Mouse (Mus musculus): ENCODE results near the gene Smg1. TPM values are rescaled to one million over a fixed set of nuclear protein-coding genes. Genes with fewer than 3 reads are reported as not detected.
A peak's percentile ranks its signal among the peaks of the same experiment; 100 is the strongest.

Smg1 gene
- total RNA-seq (2014; rRNA removed) (44.1 and 62.9 TPM in 2 replicates), polyA plus RNA-seq (2015; fragmentation: Nextera tagmentation; extraction: Ambion mirVana) (11.4 and 16.0 TPM in 2 replicates)

- H3K4me1 ChIP-seq (ENCODE audit: insufficient read depth, low read length), result peaks cover 7% of the 10 kb centered on the region; the same call in 1 of the 2 replicates
- peak; percentile 97 for DNase-seq (ENCODE audit: low spot score)
- H3K4me2 ChIP-seq (ENCODE audit: low read depth, low read length, poor library complexity, severe bottlenecking), result peak within 1 kb of the TSS; percentile 60
- peak within 1 kb of the TSS; percentile 96 for H3K9ac ChIP-seq (replicated peaks; ENCODE audit: low read length, poor library complexity, severe bottlenecking)
- 0 out of 2 replicates have a peak, but pooled peaks have one; percentile 8 for TF ChIP-seq CTCF (IDR thresholded peaks at IDR 0.05)
- no peaks in the 10 kb centered on the region for H3K9me3 ChIP-seq (ENCODE audit: low read length)
- WGBS, result 1% methylated on average over 73 of the region's 79 CpGs
- peak; percentile 93 for ATAC-seq (ENCODE audit: low FRiP score)
- no peaks in the 10 kb centered on the region for H3K36me3 ChIP-seq (ENCODE audit: insufficient read depth, low read length)
- peak within 1 kb of the TSS; percentile 84 for H3K27ac ChIP-seq (ENCODE audit: low read depth, low read length)
- no peaks in the 10 kb centered on the region for H3K27me3 ChIP-seq (ENCODE audit: insufficient read depth, low read length)
- H3K4me3 ChIP-seq (ENCODE audit: low read depth, low read length), result peak within 1 kb of the TSS; percentile 79
Measured at GRCm38 (mm10) chr7:118243453-118244385, at the start of gene Smg1. TSS of gene Smg1 (minus strand) at chr7:118243670.

GRCm38 (mm10) chr7:118283186-118283585, 39.7 kb upstream of the Smg1 start:
- DNase-seq (ENCODE audit: low spot score) (no peak), ATAC-seq (ENCODE audit: low FRiP score) (no peak)
- peaks cover 2% of the 10 kb centered on the region; the same call in 1 of the 2 replicates for H3K9me3 ChIP-seq (ENCODE audit: low read length)
- no peaks in the 10 kb centered on the region for H3K36me3 ChIP-seq (ENCODE audit: insufficient read depth, low read length)
- no peak for TF ChIP-seq CTCF (IDR thresholded peaks at IDR 0.05)
- no peak overlapping the region for H3K9ac ChIP-seq (replicated peaks; ENCODE audit: low read length, poor library complexity, severe bottlenecking)
- WGBS, result 85% methylated on average over 2 of the region's 2 CpGs
- H3K4me3 ChIP-seq (ENCODE audit: low read depth, low read length), result no peak overlapping the region
- no peak overlapping the region for H3K27ac ChIP-seq (ENCODE audit: low read depth, low read length)
- H3K27me3 ChIP-seq (ENCODE audit: insufficient read depth, low read length), result no peaks in the 10 kb centered on the region
- H3K4me2 ChIP-seq (ENCODE audit: low read depth, low read length, poor library complexity, severe bottlenecking), result no peak overlapping the region
- no peaks in the 10 kb centered on the region for H3K4me1 ChIP-seq (ENCODE audit: insufficient read depth, low read length)

- 75% methylated on average over 9 of the region's 9 CpGs for WGBS
- H3K36me3 ChIP-seq (ENCODE audit: insufficient read depth, low read length), result no peaks in the 10 kb centered on the region
- no peak overlapping the region for H3K4me3 ChIP-seq (ENCODE audit: low read depth, low read length)
- H3K27me3 ChIP-seq (ENCODE audit: insufficient read depth, low read length), result no peaks in the 10 kb centered on the region
- no peak overlapping the region for H3K27ac ChIP-seq (ENCODE audit: low read depth, low read length)
- no peak for TF ChIP-seq CTCF (IDR thresholded peaks at IDR 0.05)
- H3K9me3 ChIP-seq (ENCODE audit: low read length), result peaks cover 2% of the 10 kb centered on the region; the same call in 1 of the 2 replicates
- no peak for ATAC-seq (ENCODE audit: low FRiP score)
- H3K4me1 ChIP-seq (ENCODE audit: insufficient read depth, low read length), result no peaks in the 10 kb centered on the region
- DNase-seq (ENCODE audit: low spot score), result no peak
- no peak overlapping the region for H3K9ac ChIP-seq (replicated peaks; ENCODE audit: low read length, poor library complexity, severe bottlenecking)
- no peak overlapping the region for H3K4me2 ChIP-seq (ENCODE audit: low read depth, low read length, poor library complexity, severe bottlenecking)
Measured at GRCm38 (mm10) chr7:118282543-118282942, 39.1 kb upstream of the Smg1 start.

GRCm38 (mm10) chr7:118279521-118279920, 36.1 kb upstream of the Smg1 start:
- no peak for TF ChIP-seq CTCF (IDR thresholded peaks at IDR 0.05)
- no peak overlapping the region for H3K9ac ChIP-seq (replicated peaks; ENCODE audit: low read length, poor library complexity, severe bottlenecking)
- H3K27ac ChIP-seq (ENCODE audit: low read depth, low read length), result no peak overlapping the region
- no peaks in the 10 kb centered on the region for H3K4me1 ChIP-seq (ENCODE audit: insufficient read depth, low read length)
- H3K4me3 ChIP-seq (ENCODE audit: low read depth, low read length), result no peak overlapping the region
- DNase-seq (ENCODE audit: low spot score) (no peak), ATAC-seq (ENCODE audit: low FRiP score) (no peak)
- no peaks in the 10 kb centered on the region for H3K9me3 ChIP-seq (ENCODE audit: low read length)
- H3K27me3 ChIP-seq (ENCODE audit: insufficient read depth, low read length), result no peaks in the 10 kb centered on the region
- 48% methylated on average over 3 of the region's 3 CpGs for WGBS
- no peaks in the 10 kb centered on the region for H3K36me3 ChIP-seq (ENCODE audit: insufficient read depth, low read length)
- no peak overlapping the region for H3K4me2 ChIP-seq (ENCODE audit: low read depth, low read length, poor library complexity, severe bottlenecking)

DNA sequence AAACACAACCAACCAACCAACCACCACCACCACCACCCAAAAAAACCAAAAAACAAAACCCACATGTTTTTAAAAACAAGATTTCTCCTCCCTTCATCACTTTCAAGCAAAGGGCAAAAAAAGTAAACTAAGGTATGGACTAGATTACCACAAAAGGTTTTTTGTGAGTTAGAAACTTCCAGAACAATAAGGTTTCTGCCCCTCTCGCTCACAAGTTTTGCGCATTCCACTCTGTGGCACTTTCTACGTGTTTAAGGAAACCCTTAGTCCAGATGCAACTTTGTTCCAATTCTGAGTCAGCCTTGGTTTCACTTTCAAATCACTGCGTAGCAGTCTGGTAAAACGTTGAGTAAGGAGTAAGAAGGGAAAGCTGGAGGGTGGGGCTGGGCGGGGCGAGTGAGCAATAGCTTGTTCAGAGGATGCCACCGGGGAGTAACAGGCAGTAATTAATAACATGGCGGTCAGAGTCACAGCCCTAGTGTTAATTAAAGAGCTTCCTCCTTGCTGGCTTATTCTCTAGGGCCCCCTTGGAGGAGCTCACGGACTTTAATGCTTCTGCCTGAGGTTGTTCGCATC, 34.0 kb upstream of the Smg1 start:
- H3K4me2 ChIP-seq (ENCODE audit: low read depth, low read length, poor library complexity, severe bottlenecking), result no peak overlapping the region
- DNase-seq (ENCODE audit: low spot score), result no peak
- no peak overlapping the region for H3K27ac ChIP-seq (ENCODE audit: low read depth, low read length)
- H3K9ac ChIP-seq (replicated peaks; ENCODE audit: low read length, poor library complexity, severe bottlenecking), result no peak overlapping the region
- 66% methylated on average over 11 of the region's 11 CpGs for WGBS
- no peaks in the 10 kb centered on the region for H3K36me3 ChIP-seq (ENCODE audit: insufficient read depth, low read length)
- ATAC-seq (ENCODE audit: low FRiP score), result no peak
- TF ChIP-seq CTCF (IDR thresholded peaks at IDR 0.05), result no peak
- H3K4me1 ChIP-seq (ENCODE audit: insufficient read depth, low read length), result no peaks in the 10 kb centered on the region
- H3K4me3 ChIP-seq (ENCODE audit: low read depth, low read length), result no peak overlapping the region
- no peaks in the 10 kb centered on the region for H3K9me3 ChIP-seq (ENCODE audit: low read length)
- no peaks in the 10 kb centered on the region for H3K27me3 ChIP-seq (ENCODE audit: insufficient read depth, low read length)
